Mouse (Mus musculus) liver, embryonic 14.5 days (tissue): ENCODE results near the gene Ccdc127. TPM values are rescaled to one million over a fixed set of nuclear protein-coding genes. Genes with fewer than 3 reads are reported as not detected.

Experiments
- ATAC-seq: fragments of 200-750 bp; cut with Nextera tagmentation; 2 replicates; pipeline ENCODE4 v1.8.0; 2017; ENCODE audit warnings: moderate number of reproducible peaks, mild to moderate bottlenecking, moderate library complexity; ENCODE audit not compliant: insufficient read depth
- DNase-seq, 3 experiments: peaks; one replicate each; pipeline ENCODE4 v3.0.0-alpha.2; 2012 to 2013; ENCODE audit warnings: low read depth in 3 of 3, low spot score in 3 of 3
- H3K27ac ChIP-seq: fragments of 300-500 bp; sonication (generic); 2 replicates; pipeline ENCODE4 v1.5.1; 2014; ENCODE audit warnings: moderate library complexity, mild to moderate bottlenecking, control low read depth, inconsistent platforms
- H3K27me3 ChIP-seq: fragments of 300-500 bp; sonication (generic); 2 replicates; pipeline ENCODE4 v1.6.1; 2014; ENCODE audit warnings: mild to moderate bottlenecking, low read length, moderate library complexity; ENCODE audit not compliant: control insufficient read depth, insufficient read depth
- H3K36me3 ChIP-seq: fragments of 300-500 bp; sonication (generic); replicated peaks from 2 replicates; pipeline ENCODE4 v1.6.1; 2014; ENCODE audit warnings: low read depth; ENCODE audit not compliant: control insufficient read depth, insufficient read depth
- H3K4me1 ChIP-seq, 2 experiments: fragments of 200-500 bp in 1 of 2; fragments of 300-500 bp in 1 of 2; sonication (generic) in 1 of 2; replicated peaks; 2 replicates each; pipeline ENCODE4 v1.6.1; 2012 to 2014; ENCODE audit warnings: antibody characterized with exemption in 1 of 2, inconsistent platforms in 1 of 2, low read length in 1 of 2; ENCODE audit not compliant: control insufficient read depth in 2 of 2, insufficient read depth in 2 of 2
- H3K4me2 ChIP-seq: fragments of 300-500 bp; sonication (generic); 2 replicates; pipeline ENCODE4 v1.6.1; 2014; ENCODE audit warnings: low read depth, mild to moderate bottlenecking, control low read depth, moderate library complexity
- H3K4me3 ChIP-seq, 2 experiments: fragments of 200-500 bp in 1 of 2; fragments of 300-500 bp in 1 of 2; sonication (generic) in 1 of 2; 2 replicates each; pipeline ENCODE4 v1.5.1; 2012 to 2014; ENCODE audit warnings: low read depth in 2 of 2, low read length in 2 of 2, mild to moderate bottlenecking in 2 of 2, control low read depth in 1 of 2, inconsistent platforms in 1 of 2, moderate library complexity in 1 of 2; ENCODE audit not compliant: insufficient read depth in 1 of 2
- H3K9ac ChIP-seq: fragments of 300-500 bp; sonication (generic); replicated peaks from 2 replicates; pipeline ENCODE4 v1.6.1; 2014; ENCODE audit warnings: mild to moderate bottlenecking, control low read depth, moderate library complexity
- H3K9me3 ChIP-seq: fragments of 300-500 bp; sonication (generic); 2 replicates; pipeline ENCODE4 v1.6.1; 2016; ENCODE audit warnings: low read length, mixed read lengths; ENCODE audit not compliant: control insufficient read depth
- CTCF ChIP-seq: IDR thresholded peaks from 2 replicates; pipeline ENCODE4 v1.5.1; 2016; ENCODE audit warnings: antibody characterized with exemption, low read depth, control low read depth
- EP300 ChIP-seq: IDR thresholded peaks from 2 replicates; pipeline ENCODE4 v1.6.1; 2016; ENCODE audit warnings: antibody characterized with exemption, low read depth
- WGBS: fragments of 180-500 bp; shearing (Covaris S2); extraction: QIAGEN DNeasy Blood & Tissue Kit; methylation state at CpG from one replicate; pipeline ENCODE4 v1.1.7; 2014; ENCODE audit not compliant: insufficient replicate concordance; 5-methylcytosine and 5-hydroxymethylcytosine counted together
- polyA plus RNA-seq, 2 experiments: library from polyadenylated mRNA; depleted of rRNA in 1 of 2; stranded (reverse) in 1 of 2; unstranded in 1 of 2; fragments of >200 nt; fragmentation: Nextera tagmentation in 1 of 2; extraction: Ambion mirVana in 1 of 2; gene quantifications; 2 replicates each; pipeline versions ENCODE4 v1.2.1 to v1.2.3; 2012 to 2014

Ccdc127 gene
- polyA plus RNA-seq, 2 experiments, result 4.4 to 16.2 TPM

- Histone ChIP-seq H3K9ac (no peak overlapping the region), H3K4me2 (no peak overlapping the region), H3K36me3 (peaks cover 28% of the 10 kb centered on the region), H3K9me3 (no peaks in the 10 kb centered on the region), H3K27me3 (no peaks in the 10 kb centered on the region), H3K4me1 (no peaks in the 10 kb centered on the region), H3K4me3 (no peak overlapping the region), H3K27ac (no peak overlapping the region)
- ATAC-seq (no peak), DNase-seq (no peak)
- TF ChIP-seq EP300 (no peak), CTCF (no peak)
- 79% methylated on average over 6 of the region's 6 CpGs for WGBS
Observed at GRCm38 (mm10) chr13:74305380-74305779, 44.7 kb upstream of the Ccdc127 start.

- DNase-seq, result no peak
- WGBS, result 85% methylated on average over 1 of the region's 1 CpGs
- H3K4me3 ChIP-seq, result no peak overlapping the region
- no peak for ATAC-seq
- H3K36me3 ChIP-seq, result peaks cover 32% of the 10 kb centered on the region
- H3K9ac ChIP-seq, result no peak overlapping the region
- H3K27ac ChIP-seq, result no peak overlapping the region
- H3K9me3 ChIP-seq, result no peaks in the 10 kb centered on the region
- no peak for TF ChIP-seq CTCF
- TF ChIP-seq EP300, result no peak
- no peaks in the 10 kb centered on the region for H3K4me1 ChIP-seq
- no peak overlapping the region for H3K4me2 ChIP-seq
- H3K27me3 ChIP-seq, result no peaks in the 10 kb centered on the region
Observed at GRCm38 (mm10) chr13:74305780-74306179, 44.3 kb upstream of the Ccdc127 start.

DNA sequence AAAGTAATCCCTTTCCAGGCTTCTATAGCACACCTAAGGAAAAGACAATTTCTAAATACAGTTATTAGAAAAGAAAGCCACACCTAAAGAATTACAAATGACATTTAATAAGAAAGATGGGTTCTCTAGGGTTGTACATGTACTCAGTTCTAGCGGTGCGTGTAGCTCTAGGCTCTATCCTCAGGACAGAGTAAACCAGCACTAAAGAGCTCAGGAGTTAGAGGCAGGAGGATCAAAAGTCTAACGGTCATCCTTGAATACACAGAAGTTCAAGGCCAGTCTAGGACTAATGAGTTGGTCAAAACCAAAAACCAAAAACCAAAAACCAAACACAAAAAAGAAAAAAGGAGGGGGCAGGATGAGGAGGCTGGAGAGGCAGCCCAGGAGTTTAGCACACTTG, 35.5 kb upstream of the Ccdc127 start:
- DNase-seq, result no peak
- WGBS, result 88% methylated on average over 3 of the region's 3 CpGs

GRCm38 (mm10) chr13:74316386-74316785, 33.7 kb upstream of the Ccdc127 start:
- Histone ChIP-seq H3K4me1 (peaks cover 14 to 18% of the 10 kb centered on the region in 2 experiments), H3K9ac (peak overlapping the region; percentile 91), H3K9me3 (no peaks in the 10 kb centered on the region), H3K4me2 (peak overlapping the region; percentile 93), H3K4me3 (peak overlapping the region; percentile 79 to 97), H3K36me3 (peaks cover 4% of the 10 kb centered on the region; the same call in 1 of the 2 replicates), H3K27me3 (no peaks in the 10 kb centered on the region), H3K27ac (peak overlapping the region; percentile 48; the same call in 1 of the 2 replicates)
- TF ChIP-seq EP300 (no peak), CTCF (no peak)
- DNase-seq, result no peak
- WGBS, result 18% methylated on average over 4 of the region's 4 CpGs
- no peak for ATAC-seq

More for the DNA sequence above, 35.5 kb upstream of the Ccdc127 start:
- H3K36me3 ChIP-seq, result peaks cover 13% of the 10 kb centered on the region; the same call in 1 of the 2 replicates
- ATAC-seq, result no peak
- H3K4me3 ChIP-seq, result no peak overlapping the region
- H3K4me1 ChIP-seq, result peaks cover 14 to 18% of the 10 kb centered on the region in 2 experiments
- H3K27ac ChIP-seq, result no peak overlapping the region
- no peak overlapping the region for H3K9ac ChIP-seq
- no peaks in the 10 kb centered on the region for H3K27me3 ChIP-seq
- H3K9me3 ChIP-seq, result no peaks in the 10 kb centered on the region
- H3K4me2 ChIP-seq, result no peak overlapping the region
- TF ChIP-seq CTCF (no peak), EP300 (no peak)

DNA sequence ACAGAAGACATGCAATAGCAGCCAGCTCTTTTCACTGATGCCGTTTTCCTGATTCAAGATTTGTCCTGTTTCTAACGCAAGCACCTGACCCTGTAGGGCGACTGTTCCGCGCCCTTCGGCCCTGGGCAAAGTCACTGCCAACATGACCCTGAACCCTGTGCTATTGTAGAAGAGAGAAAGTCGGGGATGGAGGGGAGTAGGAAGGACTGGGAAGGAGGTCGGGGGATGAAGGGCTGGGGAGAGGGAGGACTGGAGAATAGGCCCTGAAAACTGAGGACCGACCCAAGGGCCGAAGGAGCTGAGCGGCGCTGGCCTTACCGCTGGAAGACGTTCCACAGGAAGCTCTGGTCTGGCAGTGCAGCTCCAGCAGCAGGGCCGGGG, 33.3 kb upstream of the Ccdc127 start:
- Histone ChIP-seq H3K9me3 (no peaks in the 10 kb centered on the region), H3K4me2 (peak overlapping the region; percentile 93), H3K36me3 (peaks cover 5% of the 10 kb centered on the region), H3K4me3 (peak overlapping the region; percentile 79 to 97), H3K27ac (peak overlapping the region; percentile 48), H3K27me3 (no peaks in the 10 kb centered on the region), H3K9ac (peak overlapping the region; percentile 91), H3K4me1 (peaks cover 14 to 18% of the 10 kb centered on the region in 2 experiments)
- 2% methylated on average over 15 of the region's 15 CpGs for WGBS
- TF ChIP-seq EP300, result no peak
- no peak for TF ChIP-seq CTCF
- no peak for DNase-seq
- ATAC-seq, result peak; percentile 35; the same call in 1 of the 2 replicates
